In genomic region chr4:69195645-69196044, GRCm38 (mm10) we compare ENCODE assay signal across 8 mouse cellular contexts.
DNase-seq lines count a peak whose midpoint lies in the region; ATAC-seq and TF ChIP-seq lines count a peak whose summit lies in the region.

No protein-coding gene starts in this region.

- no peaks in the 10 kb centered on the region for H3K4me1 ChIP-seq in ES-E14 (ENCODE audit: control insufficient read depth in 2 of 2, insufficient read depth in 2 of 2, low read length in 2 of 2, poor library complexity in 1 of 2)
- H3K4me1 ChIP-seq in cerebellum, adult 2 months (ENCODE audit: control insufficient read depth, insufficient read depth, low read length) = no peaks in the 10 kb centered on the region
- no peaks in the 10 kb centered on the region for H3K4me1 ChIP-seq in forebrain, postnatal 0 days (ENCODE audit: insufficient read depth)
- H3K4me1 ChIP-seq in hindbrain, embryonic 10.5 days (replicated peaks) = no peaks in the 10 kb centered on the region
- H3K4me1 ChIP-seq in liver, postnatal 0 days (ENCODE audit: insufficient read depth) = no peaks in the 10 kb centered on the region

- H3K4me2 ChIP-seq in forebrain, postnatal 0 days (ENCODE audit: low read depth) = peak overlapping the region; percentile 79
- peak overlapping the region; percentile 40 for H3K4me2 ChIP-seq in liver, postnatal 0 days (ENCODE audit: low read depth, low read length)

- in situ Hi-C loops in ES-E14 (cut with MboI; ENCODE audit: low sequenced_read_pairs in 2 of 2, unreplicated experiment in 2 of 2) = no loop called here

- peak overlapping the region in 1 of 2 experiments; percentile 55; a peak in 2 of 4 replicates for H3K4me3 ChIP-seq in ES-E14 (ENCODE audit: insufficient read depth in 1 of 2, low read depth in 1 of 2, low read length in 2 of 2, poor library complexity in 1 of 2, severe bottlenecking in 1 of 2)
- peak overlapping the region; percentile 55 for H3K4me3 ChIP-seq in cerebellum, adult 2 months (replicated peaks; ENCODE audit: insufficient read depth, low read depth, low read length)
- peak overlapping the region; percentile 45 for H3K4me3 ChIP-seq in forebrain, postnatal 0 days (ENCODE audit: low read depth, low read length)
- H3K4me3 ChIP-seq in hindbrain, embryonic 10.5 days = peak overlapping the region; percentile 53
- no peak overlapping the region for H3K4me3 ChIP-seq in liver, postnatal 0 days (ENCODE audit: low read depth, low read length)

- no peaks in the 10 kb centered on the region for H3K27me3 ChIP-seq in cerebellum, adult 2 months (ENCODE audit: control insufficient read depth, insufficient read depth, low read length)
- H3K27me3 ChIP-seq in forebrain, postnatal 0 days (ENCODE audit: insufficient read depth, low read length) = no peaks in the 10 kb centered on the region
- no peaks in the 10 kb centered on the region for H3K27me3 ChIP-seq in hindbrain, embryonic 10.5 days (ENCODE audit: insufficient read depth, poor library complexity, severe bottlenecking)
- H3K27me3 ChIP-seq in liver, postnatal 0 days (ENCODE audit: insufficient read depth, low read length) = no peaks in the 10 kb centered on the region

- TF ChIP-seq POLR2A in cerebellum, adult 2 months (IDR thresholded peaks at IDR 0.05; ENCODE audit: borderline replicate concordance, insufficient read depth, low read length) = no peak

- no peak for TF ChIP-seq EP300 in liver, postnatal 0 days (IDR thresholded peaks at IDR 0.05; ENCODE audit: low read depth)

- H3K9ac ChIP-seq in ES-E14 (ENCODE audit: insufficient read depth, low read depth, low read length, poor library complexity, severe bottlenecking) = no peak overlapping the region; the same call in 1 of the 2 replicates
- H3K9ac ChIP-seq in forebrain, postnatal 0 days = peak overlapping the region; percentile 60
- no peak overlapping the region for H3K9ac ChIP-seq in liver, postnatal 0 days (replicated peaks)

- ATAC-seq in forebrain, postnatal 0 days = peak; percentile 95
- ATAC-seq in liver, postnatal 0 days = no peak
- no peak for ATAC-seq in megakaryocyte-erythroid progenitor cell, adult 5-6 weeks (replicated peaks; ENCODE audit: low FRiP score, low TSS enrichment, poor library complexity, severe bottlenecking)

- peak; percentile 74 for TF ChIP-seq CTCF in cerebellum, adult 2 months (IDR thresholded peaks at IDR 0.05; ENCODE audit: borderline replicate concordance, insufficient read depth, low read depth, low read length)
- peak; percentile 86 for TF ChIP-seq CTCF in forebrain, postnatal 0 days (IDR thresholded peaks at IDR 0.05; ENCODE audit: low read depth)
- TF ChIP-seq CTCF in liver, postnatal 0 days (IDR thresholded peaks at IDR 0.05; ENCODE audit: low read depth) = peak; percentile 51

- H3K9me3 ChIP-seq in ES-E14 (ENCODE audit: control insufficient read depth, insufficient read depth, low read depth, low read length) = no peaks in the 10 kb centered on the region
- H3K9me3 ChIP-seq in forebrain, postnatal 0 days (ENCODE audit: low read length) = no peaks in the 10 kb centered on the region
- no peaks in the 10 kb centered on the region for H3K9me3 ChIP-seq in hindbrain, embryonic 10.5 days
- no peaks in the 10 kb centered on the region for H3K9me3 ChIP-seq in liver, postnatal 0 days (ENCODE audit: low read length)

- DNase-seq in ES-E14 (ENCODE audit: low read depth, low spot score) = peak; percentile 41
- peak; percentile 74 to 75 for DNase-seq in cerebellum, adult 2 months
- DNase-seq in forebrain, postnatal 0 days = peak; percentile 88
- DNase-seq in hindbrain, embryonic 10.5 days (ENCODE audit: low spot score) = peak; percentile 74
- peak; percentile 62 to 74 for DNase-seq in layer of hippocampus, adult 8-10 months (ENCODE audit: low spot score in 2 of 2)
- peak; percentile 17 for DNase-seq in liver, postnatal 0 days
- peak; percentile 13 for DNase-seq in ovary, postnatal 10 days (ENCODE audit: low spot score)

- no peaks in the 10 kb centered on the region for H3K36me3 ChIP-seq in ES-E14 (ENCODE audit: control insufficient read depth, insufficient read depth, low read length, poor library complexity, severe bottlenecking)
- H3K36me3 ChIP-seq in forebrain, postnatal 0 days (ENCODE audit: insufficient read depth) = no peaks in the 10 kb centered on the region
- H3K36me3 ChIP-seq in hindbrain, embryonic 10.5 days = no peaks in the 10 kb centered on the region
- H3K36me3 ChIP-seq in liver, postnatal 0 days (replicated peaks; ENCODE audit: insufficient read depth, low read length) = no peaks in the 10 kb centered on the region

- under 1% methylated on average over 13 of the region's 13 CpGs for WGBS in cerebellum, adult 2 months
- WGBS in forebrain, postnatal 0 days = under 1% methylated on average over 13 of the region's 13 CpGs
- 1% methylated on average over 13 of the region's 13 CpGs for WGBS in hindbrain, embryonic 10.5 days
- 3% methylated on average over 13 of the region's 13 CpGs for WGBS in liver, postnatal 0 days (ENCODE audit: insufficient replicate concordance)

- H3K27ac ChIP-seq in ES-E14 (ENCODE audit: insufficient read depth, low read depth, low read length, poor library complexity, severe bottlenecking) = no peak overlapping the region
- H3K27ac ChIP-seq in cerebellum, adult 2 months (ENCODE audit: insufficient read depth, low read length) = no peak overlapping the region
- 0 out of 2 replicates have a peak overlapping the region, but pooled peaks have one; percentile 45 for H3K27ac ChIP-seq in forebrain, postnatal 0 days (ENCODE audit: low read depth, low read length)
- peak overlapping the region; percentile 85 for H3K27ac ChIP-seq in hindbrain, embryonic 10.5 days
- H3K27ac ChIP-seq in liver, postnatal 0 days (ENCODE audit: low read depth) = no peak overlapping the region

TF ChIP-seq in ES-E14, 5 proteins besides CTCF, POLR2A, EP300 and RAD21:
- TF ChIP-seq ZC3H11A (IDR thresholded peaks at IDR 0.05; ENCODE audit: borderline replicate concordance, low read depth, low read length) (peak; percentile 43; the same call in 1 of the 2 replicates), HCFC1 (IDR thresholded peaks at IDR 0.05; ENCODE audit: borderline replicate concordance, insufficient read depth, low read length) (no peak)

Comparison
In these comparisons a context has a peak if more than half of its experiments do, and no peak if none do; other contexts are left out.
1. DNase-seq: peak in every context shown above with its lines; median percentile 88 in forebrain, postnatal 0 days; 74 in cerebellum, adult 2 months; 74 in hindbrain, embryonic 10.5 days; 68 in layer of hippocampus, adult 8-10 months; 41 in ES-E14; 17 in liver, postnatal 0 days; 13 in ovary, postnatal 10 days.
2. H3K27ac ChIP-seq: peak in forebrain, postnatal 0 days (single experiment) and hindbrain, embryonic 10.5 days (single experiment); none in ES-E14 (single experiment), cerebellum, adult 2 months (single experiment) and liver, postnatal 0 days (single experiment).
3. Peak in every context shown above with its lines, with median percentiles within 50 percentile points of each other: CTCF ChIP-seq.